Mouse (Mus musculus) stomach, embryonic 14.5 days (tissue): Measurements from ENCODE around the gene Trp53i13. TPM values are rescaled to one million over a fixed set of nuclear protein-coding genes. Genes with fewer than 3 reads are reported as not detected.

Source experiments
- ATAC-seq: fragments of 200-750 bp; cut with Nextera tagmentation; 2 replicates; pipeline ENCODE4 v1.8.0; 2017; ENCODE audit warnings: low read depth, moderate TSS enrichment; ENCODE audit not compliant: insufficient number of reproducible peaks, insufficient read depth, low FRiP score
- H3K27ac ChIP-seq: fragments of 300-500 bp; sonication (generic); 2 replicates; pipeline ENCODE4 v1.5.1; 2014; ENCODE audit warnings: mild to moderate bottlenecking, low read length, moderate library complexity, mixed read lengths
- H3K27me3 ChIP-seq: fragments of 300-500 bp; sonication (generic); 2 replicates; pipeline ENCODE4 v1.6.1; 2014; ENCODE audit warnings: low read length, control low read depth, mixed read lengths; ENCODE audit not compliant: control insufficient read depth, insufficient read depth
- H3K36me3 ChIP-seq: fragments of 300-500 bp; sonication (generic); 2 replicates; pipeline ENCODE4 v1.6.1; 2014; ENCODE audit warnings: mild to moderate bottlenecking, control low read depth, low read length, moderate library complexity, mixed read lengths; ENCODE audit not compliant: control insufficient read depth, insufficient read depth
- H3K4me1 ChIP-seq: fragments of 300-500 bp; sonication (generic); 2 replicates; pipeline ENCODE4 v1.6.1; 2014; ENCODE audit warnings: low read length, control low read depth, mixed read lengths; ENCODE audit not compliant: control insufficient read depth, insufficient read depth
- H3K4me2 ChIP-seq: fragments of 300-500 bp; sonication (generic); replicated peaks from 2 replicates; pipeline ENCODE4 v1.6.1; 2014; ENCODE audit warnings: low read depth, low read length, control low read depth
- H3K4me3 ChIP-seq: fragments of 300-500 bp; sonication (generic); 2 replicates; pipeline ENCODE4 v1.5.1; 2014; ENCODE audit warnings: low read depth, low read length, control low read depth
- H3K9ac ChIP-seq: fragments of 300-500 bp; sonication (generic); replicated peaks from 2 replicates; pipeline ENCODE4 v1.6.1; 2014; ENCODE audit warnings: low read depth, mild to moderate bottlenecking, control low read depth, low read length, moderate library complexity, mixed read lengths
- H3K9me3 ChIP-seq: fragments of 300-500 bp; sonication (generic); 2 replicates; pipeline ENCODE4 v1.6.1; 2016; ENCODE audit warnings: low read depth, low read length, control low read depth; ENCODE audit not compliant: control insufficient read depth
- WGBS: fragments of 180-500 bp; shearing (Covaris S2); extraction: QIAGEN DNeasy Blood & Tissue Kit; methylation state at CpG from one replicate; pipeline ENCODE4 v1.1.7; 2014; 5-methylcytosine and 5-hydroxymethylcytosine counted together
- polyA plus RNA-seq: library from polyadenylated mRNA; unstranded; fragments of >200 nt; fragmentation: Nextera tagmentation; extraction: Ambion mirVana; gene quantifications from 2 replicates; pipeline ENCODE4 v1.2.1, GENCODE M21; 2014

Gene Trp53i13
- polyA plus RNA-seq, 1 experiment from 2014 or later: 38.7 TPM

- Histone ChIP-seq H3K9me3 (no peaks in the 10 kb centered on the region), H3K4me3 (no peak overlapping the region), H3K4me2 (0 out of 2 replicates have a peak overlapping the region, but pooled peaks have one; percentile 16), H3K27ac (no peak overlapping the region), H3K27me3 (peaks cover 25% of the 10 kb centered on the region), H3K4me1 (0 out of 2 replicates have a peak, but pooled peaks cover 6% of the 10 kb centered on the region), H3K36me3 (peaks cover 15% of the 10 kb centered on the region; the same call in 1 of the 2 replicates), H3K9ac (no peak overlapping the region)
- peak; percentile 21; the same call in 1 of the 2 replicates for ATAC-seq
- WGBS: 3% methylated on average over 25 of the region's 25 CpGs
Observed at GRCm38 (mm10) chr11:77467157-77467556, 48.6 kb downstream of the Trp53i13 start.

GRCm38 (mm10) chr11:77466544-77466943, 49.2 kb downstream of the Trp53i13 start:
- 0 out of 2 replicates have a peak, but pooled peaks cover 6% of the 10 kb centered on the region for H3K4me1 ChIP-seq
- WGBS: 34% methylated on average over 9 of the region's 9 CpGs
- no peak overlapping the region for H3K9ac ChIP-seq
- no peak overlapping the region for H3K4me3 ChIP-seq
- H3K27ac ChIP-seq: no peak overlapping the region
- ATAC-seq: no peak
- 0 out of 2 replicates have a peak overlapping the region, but pooled peaks have one; percentile 16 for H3K4me2 ChIP-seq
- H3K36me3 ChIP-seq: peaks cover 9% of the 10 kb centered on the region; the same call in 1 of the 2 replicates
- H3K27me3 ChIP-seq: peaks cover 27% of the 10 kb centered on the region
- no peaks in the 10 kb centered on the region for H3K9me3 ChIP-seq

DNA sequence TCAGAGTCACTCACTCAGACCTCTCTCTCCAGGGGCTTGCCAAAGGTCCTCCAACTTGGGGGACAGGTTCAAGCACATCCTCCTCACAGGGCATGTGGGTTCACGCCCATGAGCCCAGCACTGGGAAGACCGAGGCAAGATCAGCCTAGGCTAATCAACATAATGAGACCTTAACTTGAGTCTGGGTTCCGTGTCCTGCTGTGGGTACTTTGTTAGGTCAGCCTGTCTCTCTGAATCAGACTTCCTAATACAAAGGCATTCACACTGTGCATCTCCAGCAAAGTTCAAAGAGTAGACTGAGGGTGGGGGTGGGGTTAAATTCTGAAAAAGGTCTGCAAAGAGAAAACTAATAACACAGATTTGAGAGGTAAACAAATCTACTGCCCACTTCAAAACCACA, 50.7 kb downstream of the Trp53i13 start:
- ATAC-seq: no peak
- Histone ChIP-seq H3K9me3 (no peaks in the 10 kb centered on the region), H3K4me2 (no peak overlapping the region), H3K9ac (no peak overlapping the region), H3K27me3 (peaks cover 27% of the 10 kb centered on the region), H3K27ac (no peak overlapping the region), H3K4me3 (no peak overlapping the region), H3K4me1 (0 out of 2 replicates have a peak, but pooled peaks cover 6% of the 10 kb centered on the region), H3K36me3 (no peaks in the 10 kb centered on the region)
- 64% methylated on average over 3 of the region's 3 CpGs for WGBS

- H3K4me2 ChIP-seq: no peak overlapping the region
- H3K4me3 ChIP-seq: no peak overlapping the region
- 60% methylated on average over 4 of the region's 4 CpGs for WGBS
- H3K9me3 ChIP-seq: no peaks in the 10 kb centered on the region
- peaks cover 27% of the 10 kb centered on the region for H3K27me3 ChIP-seq
- H3K36me3 ChIP-seq: no peaks in the 10 kb centered on the region
- H3K27ac ChIP-seq: no peak overlapping the region
- 0 out of 2 replicates have a peak, but pooled peaks cover 6% of the 10 kb centered on the region for H3K4me1 ChIP-seq
- ATAC-seq: no peak
- no peak overlapping the region for H3K9ac ChIP-seq
Observed at GRCm38 (mm10) chr11:77464684-77465083, 51.1 kb downstream of the Trp53i13 start.

- 0 out of 2 replicates have a peak, but pooled peaks cover 6% of the 10 kb centered on the region for H3K4me1 ChIP-seq
- H3K4me2 ChIP-seq: no peak overlapping the region
- ATAC-seq: no peak
- H3K27ac ChIP-seq: no peak overlapping the region
- H3K36me3 ChIP-seq: no peaks in the 10 kb centered on the region
- no peaks in the 10 kb centered on the region for H3K9me3 ChIP-seq
- H3K9ac ChIP-seq: no peak overlapping the region
- WGBS: 74% methylated on average over 10 of the region's 10 CpGs
- no peak overlapping the region for H3K4me3 ChIP-seq
- H3K27me3 ChIP-seq: peaks cover 27% of the 10 kb centered on the region
Observed at GRCm38 (mm10) chr11:77463786-77464185, 52.0 kb downstream of the Trp53i13 start.

GRCm38 (mm10) chr11:77463101-77463445, 52.7 kb downstream of the Trp53i13 start:
- peaks cover 27% of the 10 kb centered on the region for H3K27me3 ChIP-seq
- no peak overlapping the region for H3K27ac ChIP-seq
- H3K9ac ChIP-seq: no peak overlapping the region
- no peaks in the 10 kb centered on the region for H3K36me3 ChIP-seq
- H3K4me3 ChIP-seq: peak overlapping the region; percentile 45
- peak overlapping the region; percentile 94 for H3K4me2 ChIP-seq
- 0 out of 2 replicates have a peak, but pooled peaks cover 6% of the 10 kb centered on the region for H3K4me1 ChIP-seq
- 47% methylated on average over 8 of the region's 8 CpGs for WGBS
- ATAC-seq: no peak
- no peaks in the 10 kb centered on the region for H3K9me3 ChIP-seq

- H3K4me2 ChIP-seq: peak within 1 kb of the TSS; percentile 94
- no peaks in the 10 kb centered on the region for H3K9me3 ChIP-seq
- 0 out of 2 replicates have a peak, but pooled peaks cover 6% of the 10 kb centered on the region for H3K4me1 ChIP-seq
- 1% methylated on average over 64 of the region's 73 CpGs for WGBS
- peak within 1 kb of the TSS; percentile 33; the same call in 1 of the 2 replicates for H3K9ac ChIP-seq
- peaks cover 24% of the 10 kb centered on the region for H3K27me3 ChIP-seq
- no peak within 1 kb of the TSS for H3K27ac ChIP-seq
- peak within 1 kb of the TSS; percentile 45 for H3K4me3 ChIP-seq
- peak; percentile 86; the same call in 1 of the 2 replicates for ATAC-seq
- no peaks in the 10 kb centered on the region for H3K36me3 ChIP-seq
Observed at GRCm38 (mm10) chr11:77462283-77463100, 53.3 kb downstream of the Trp53i13 start, which contains the start of gene Coro6. Gene Coro6, plus strand, starts transcription at chr11:77462411.

DNA sequence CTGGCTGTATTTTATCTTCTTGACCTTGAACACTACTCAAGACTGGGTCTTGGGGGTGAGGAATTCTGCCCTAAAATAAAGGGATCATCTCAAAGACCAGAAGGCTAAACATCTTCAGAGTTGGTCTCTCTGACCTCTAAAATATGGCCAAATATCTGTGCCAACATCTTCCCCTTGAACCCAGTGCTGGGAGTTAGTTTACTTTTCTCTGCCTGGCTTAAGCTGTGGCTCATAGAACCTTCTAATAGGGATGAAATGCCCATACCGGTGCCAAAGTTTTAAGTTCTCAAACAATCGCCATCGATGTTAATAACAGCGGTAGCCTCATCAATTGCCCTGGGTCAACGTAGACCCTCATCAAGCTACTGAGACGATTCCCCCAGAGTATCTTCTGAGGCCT, 53.9 kb downstream of the Trp53i13 start:
- peak overlapping the region; percentile 45 for H3K4me3 ChIP-seq
- 0 out of 2 replicates have a peak, but pooled peaks cover 3% of the 10 kb centered on the region for H3K4me1 ChIP-seq
- ATAC-seq: no peak
- H3K9me3 ChIP-seq: no peaks in the 10 kb centered on the region
- H3K27me3 ChIP-seq: peaks cover 19% of the 10 kb centered on the region
- WGBS: 8% methylated on average over 6 of the region's 6 CpGs
- peak overlapping the region; percentile 33; the same call in 1 of the 2 replicates for H3K9ac ChIP-seq
- H3K36me3 ChIP-seq: no peaks in the 10 kb centered on the region
- H3K4me2 ChIP-seq: peak overlapping the region; percentile 94
- H3K27ac ChIP-seq: no peak overlapping the region
